Mouse (Mus musculus) spleen, postnatal 10 days (tissue): ENCODE measurements at regions not wholly inside any gene's neighbourhood (a gene's known extent, or its start where the extent isn't known, plus 50 kb on each side); places are given as distances from the start of the nearest gene placed in this dataset.

Experiments
- DNase-seq, 2 experiments: peaks; one replicate each; pipeline ENCODE4 v3.0.0; 2021 to 2022; ENCODE audit warnings: low spot score in 2 of 2

DNA sequence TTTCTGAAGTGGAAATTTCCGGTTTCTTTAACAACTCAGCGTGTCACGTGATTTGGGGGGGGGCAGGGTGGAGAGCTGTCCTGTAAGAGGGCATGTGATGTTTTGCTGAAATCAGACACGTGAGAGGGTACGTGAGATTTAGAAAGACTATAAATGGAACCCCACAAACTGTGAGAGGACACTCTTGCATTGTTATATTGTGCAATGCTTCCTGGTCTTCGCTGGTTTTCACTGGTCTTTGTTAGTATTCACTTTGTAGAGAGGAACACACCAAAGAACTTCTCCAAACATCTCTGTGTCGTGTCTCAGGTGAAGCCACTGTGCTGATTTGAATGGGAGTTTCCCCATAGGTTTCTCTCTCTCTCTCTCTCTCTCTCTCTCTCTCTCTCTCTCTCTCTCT, 163.2 kb upstream of the Jun start:
- DNase-seq = peak in 1 of 2 experiments; percentile 77

DNA sequence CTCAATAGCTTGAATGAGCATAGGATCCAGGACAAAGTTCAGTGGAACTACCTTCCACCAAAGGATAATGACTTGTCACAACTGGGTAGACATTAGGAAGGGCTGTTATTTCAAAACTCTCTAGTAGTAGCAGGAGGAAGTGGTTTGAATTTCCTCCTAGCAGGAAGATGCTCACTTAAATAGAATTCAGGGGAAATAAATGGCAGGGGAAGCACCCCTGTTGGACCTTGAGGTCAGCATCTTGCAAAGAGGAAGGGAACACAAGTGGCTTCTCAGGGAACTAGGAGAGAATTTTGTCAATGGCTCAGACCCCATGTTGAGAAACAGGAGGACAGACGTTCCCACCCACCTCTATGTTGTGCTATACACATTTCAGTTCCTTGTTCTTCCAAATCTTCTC, 178.4 kb upstream of the Jun start:
- DNase-seq = no peak

DNA sequence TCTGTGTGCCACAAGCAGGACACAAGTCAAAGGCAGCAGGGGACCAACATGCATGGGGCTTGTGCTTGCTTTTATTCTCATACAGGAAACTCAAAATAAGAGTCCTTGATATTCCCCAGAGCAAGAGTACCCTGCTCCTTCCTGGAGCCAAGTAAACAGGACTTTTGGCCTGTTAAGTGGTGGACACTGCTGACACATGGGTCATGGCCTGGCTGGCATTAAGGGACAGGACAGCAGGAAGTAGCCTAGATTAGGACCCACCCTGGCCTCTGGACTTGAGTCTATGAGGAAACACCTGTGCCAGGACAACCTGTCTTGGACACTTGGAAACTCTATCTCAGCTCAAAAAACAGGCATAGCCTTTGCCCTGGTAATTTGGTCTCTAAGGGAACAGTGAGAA, 181.0 kb upstream of the Jun start:
- DNase-seq = no peak

DNA sequence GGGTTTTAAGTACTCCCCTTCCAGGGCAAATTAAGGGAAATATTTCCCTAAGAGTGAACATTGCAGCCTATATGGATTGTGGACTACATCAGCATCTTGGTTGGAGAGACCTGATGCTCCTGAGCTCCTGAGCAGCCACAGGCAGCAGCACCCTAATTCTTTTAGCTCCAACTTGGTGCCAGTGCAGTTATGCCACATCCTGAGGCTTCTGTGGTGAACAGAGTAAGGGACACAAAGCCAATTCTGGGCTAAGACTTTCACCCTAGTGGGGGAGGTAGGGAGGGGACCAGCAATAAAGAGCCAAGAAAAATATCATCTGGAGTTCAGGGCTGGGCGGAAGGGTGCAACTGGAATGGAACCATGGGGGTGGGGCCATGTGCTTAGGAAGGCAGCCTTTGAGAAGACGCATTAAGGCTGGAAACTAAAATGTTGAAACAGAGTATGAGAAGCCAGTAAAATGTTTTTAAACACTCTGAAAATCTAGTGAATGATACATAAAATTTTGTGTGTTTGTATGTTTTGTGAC, 182.1 kb upstream of the Jun start:
- no peak for DNase-seq

DNA sequence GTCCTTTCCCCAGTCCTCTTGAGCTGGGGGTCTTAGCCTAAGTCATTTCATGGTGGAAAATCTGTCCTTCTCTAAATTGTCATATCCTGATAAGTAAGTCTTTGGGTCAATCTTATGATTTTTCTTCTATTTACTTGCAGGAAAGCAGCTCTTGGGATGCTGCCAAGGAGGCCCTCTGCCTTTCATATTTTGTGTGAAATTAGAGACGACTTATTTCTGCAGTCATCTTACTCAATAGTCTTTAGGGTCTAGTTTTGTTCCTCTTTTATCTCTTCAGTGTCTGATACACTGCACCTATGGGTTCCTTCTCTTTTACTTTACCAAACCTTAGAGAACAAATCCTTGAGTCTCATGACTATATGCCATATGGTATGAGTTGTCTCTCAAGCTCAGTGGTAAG, 196.0 kb upstream of the Jun start:
- DNase-seq = no peak

DNA sequence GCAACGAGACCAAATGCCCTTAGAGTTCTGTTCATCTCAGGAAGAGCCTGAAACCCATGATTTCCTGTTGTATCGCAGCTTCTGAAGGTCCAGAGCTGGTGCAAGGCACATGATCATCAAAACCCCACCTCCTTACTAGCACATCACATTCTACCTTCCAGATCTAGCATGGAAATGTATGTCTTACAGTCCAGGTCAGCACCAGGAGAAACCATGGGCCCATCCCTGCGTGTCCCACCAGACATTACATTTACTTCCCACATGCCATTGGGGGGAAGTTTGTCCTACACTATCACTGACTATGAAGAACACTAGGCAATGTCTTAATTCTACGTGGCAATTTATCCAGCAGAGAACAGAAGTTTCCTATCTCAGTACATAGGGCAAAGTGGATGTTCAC, 197.0 kb upstream of the Jun start:
- DNase-seq = no peak

DNA sequence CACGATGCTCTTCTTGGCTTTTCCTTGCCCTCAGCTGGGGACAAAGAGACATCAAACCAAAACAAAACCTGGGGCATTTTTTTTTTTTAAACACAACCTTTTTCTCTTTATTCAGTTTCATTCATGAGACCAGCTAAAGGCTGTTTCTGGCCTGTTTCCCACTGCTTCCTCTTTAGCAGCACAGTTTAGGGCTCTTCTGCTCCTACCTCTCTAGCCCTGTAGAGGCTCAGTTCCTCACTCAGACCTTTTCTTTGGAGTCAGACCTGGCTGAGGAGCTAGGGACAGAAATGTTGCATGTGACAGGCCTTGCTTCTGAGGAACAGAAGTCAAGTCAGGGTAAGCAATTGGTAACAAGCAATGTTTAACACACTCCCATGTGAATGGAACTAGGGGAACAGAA, 198.1 kb upstream of the Jun start:
- no peak for DNase-seq

DNA sequence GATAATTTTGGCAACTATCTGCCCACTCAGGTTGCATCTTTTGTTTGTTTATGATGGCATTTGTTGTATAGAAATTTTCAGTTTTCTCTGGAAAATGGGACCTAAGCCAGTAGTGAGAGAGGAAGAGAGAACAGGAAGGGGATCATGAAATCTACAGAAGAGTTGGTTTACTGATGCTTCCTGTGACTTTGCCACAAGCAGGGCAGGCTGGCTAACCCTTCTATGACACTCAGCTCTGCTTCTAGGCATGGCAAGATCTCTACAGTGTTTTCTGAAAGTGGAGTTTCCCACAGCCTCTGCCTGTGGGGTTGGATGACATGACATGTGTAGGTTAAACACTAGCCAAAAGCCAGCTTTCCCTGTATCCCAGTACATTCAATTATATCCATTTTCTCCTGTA, 217.7 kb upstream of the Jun start:
- DNase-seq = no peak

DNA sequence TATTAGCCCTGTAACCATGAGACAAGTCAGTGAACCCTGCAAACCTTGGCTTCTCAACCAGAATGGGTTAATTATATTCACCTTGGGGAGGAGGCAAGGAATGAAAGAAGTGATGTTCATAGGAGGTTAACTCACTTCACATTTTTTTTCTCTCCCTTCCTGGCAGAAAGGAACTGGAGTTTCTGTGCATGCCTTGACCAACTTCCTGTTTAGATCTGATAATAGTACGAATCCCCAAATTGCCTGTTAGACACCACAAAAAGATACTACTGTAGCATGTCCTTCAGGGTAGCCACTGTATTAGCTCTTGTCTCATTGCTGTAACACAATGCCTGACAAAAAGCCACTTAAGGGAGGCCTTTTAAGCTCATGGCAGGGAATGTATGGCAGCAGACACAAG, 218.4 kb upstream of the Jun start:
- no peak for DNase-seq

DNA sequence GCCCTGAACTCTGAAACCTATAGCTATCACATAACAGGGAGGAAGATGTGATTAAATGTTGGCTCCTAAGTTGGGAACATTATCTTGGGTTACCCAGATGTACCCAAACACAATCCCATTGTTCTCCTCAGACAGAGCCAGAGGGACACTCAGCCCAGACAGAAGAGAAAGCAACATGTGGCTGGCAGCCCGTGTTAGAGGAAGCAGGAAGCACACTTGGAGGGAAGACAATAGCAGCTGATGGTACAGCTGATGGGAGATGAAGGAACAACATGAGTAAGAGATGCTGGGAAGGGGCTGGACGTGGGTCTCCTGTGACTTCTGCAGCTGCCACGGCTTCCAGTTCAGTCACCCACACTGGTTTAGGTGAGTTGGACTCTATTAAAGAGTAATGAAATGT, 224.2 kb upstream of the Jun start:
- DNase-seq = no peak

DNA sequence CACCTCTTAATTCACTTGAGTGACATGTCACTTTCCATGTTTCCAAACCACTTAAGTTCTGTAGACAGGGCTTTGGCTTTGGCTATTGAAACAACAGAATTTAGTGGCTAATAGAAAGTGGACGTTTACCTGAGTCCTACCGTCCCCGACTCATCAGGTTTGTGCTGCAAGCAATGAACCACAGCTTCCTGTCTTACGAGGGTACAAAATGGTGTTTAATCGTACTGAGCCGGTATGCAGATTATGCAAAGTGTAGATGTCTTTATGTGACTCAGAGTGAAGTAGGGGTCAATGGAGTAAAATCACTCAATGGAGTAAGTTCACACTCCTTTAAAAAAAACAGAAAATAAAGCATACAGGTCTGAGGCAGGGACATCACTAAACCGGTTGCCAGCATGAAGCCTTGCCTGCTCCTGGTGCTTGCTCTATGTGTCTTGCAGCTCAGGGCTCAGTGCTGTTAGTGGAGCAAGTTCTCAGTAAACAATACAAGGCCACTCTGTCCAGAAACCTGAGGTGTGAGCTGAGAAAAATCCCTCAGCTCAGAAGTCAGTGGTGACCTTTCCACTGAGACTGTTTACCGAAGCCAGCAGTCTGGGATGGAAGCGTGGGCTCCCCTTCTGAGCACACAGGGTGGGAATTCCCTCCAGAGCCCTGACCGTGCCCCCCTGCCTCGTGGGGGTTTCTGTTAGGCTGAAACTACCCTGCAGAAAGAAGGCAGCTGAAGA, 226.1 kb upstream of the Jun start:
- no peak for DNase-seq

DNA sequence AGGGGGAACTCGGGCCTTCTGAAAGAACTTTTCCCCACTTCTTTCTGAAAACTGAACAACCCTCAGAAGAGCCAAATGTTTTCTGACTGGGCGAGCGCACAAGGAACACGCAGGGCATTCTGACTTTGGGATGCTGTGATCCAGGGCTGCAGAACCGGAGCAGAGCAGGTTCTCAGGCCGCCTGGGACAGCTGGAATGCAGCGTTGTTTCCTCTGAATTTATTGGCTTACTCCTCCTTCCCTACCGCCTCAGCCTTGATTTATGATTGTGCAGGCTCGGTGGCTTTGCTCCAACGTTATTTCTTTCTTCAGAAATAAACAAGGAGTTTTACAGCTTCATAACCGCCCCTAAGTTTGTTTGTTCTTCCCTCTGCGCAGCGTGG, 226.7 kb upstream of the Jun start:
- DNase-seq = no peak

DNA sequence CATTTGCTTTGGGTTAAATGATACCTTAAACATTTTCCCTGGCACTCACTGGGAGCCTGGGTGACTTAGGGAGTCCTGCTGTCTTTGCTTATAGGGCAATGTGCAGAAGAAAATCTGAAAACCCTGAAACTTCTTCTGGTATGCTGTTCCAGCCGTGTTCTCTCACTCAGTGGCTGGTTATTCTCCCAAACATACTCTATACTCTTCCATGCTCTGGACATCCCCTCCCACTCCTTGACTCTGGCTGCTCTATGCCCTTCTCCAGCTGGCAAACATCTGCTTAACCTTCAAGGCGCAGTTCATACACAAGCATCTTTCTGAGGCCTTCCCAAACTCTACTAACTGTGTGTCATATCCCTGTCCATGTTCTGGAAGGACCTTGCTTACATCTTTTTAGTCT, 227.2 kb upstream of the Jun start:
- no peak for DNase-seq

DNA sequence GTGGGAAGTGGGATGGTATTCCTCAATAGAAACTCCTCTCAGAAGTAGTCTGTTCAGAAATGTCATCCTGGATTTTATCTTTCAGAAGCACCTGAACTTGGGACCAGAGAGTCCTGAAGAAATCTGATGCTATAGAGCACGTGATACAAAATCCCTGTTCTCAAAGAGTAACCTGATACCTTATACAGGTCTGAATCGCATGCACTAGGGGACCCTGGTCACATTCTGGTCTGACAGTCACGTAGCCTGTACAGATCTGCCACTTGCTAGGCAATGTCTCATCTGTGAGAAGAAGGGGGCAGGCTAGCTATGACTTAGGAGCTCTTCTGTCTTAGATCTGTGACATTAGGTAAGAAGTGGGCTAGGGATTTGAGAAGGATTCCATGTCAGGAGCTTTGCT, 230.1 kb upstream of the Jun start:
- DNase-seq = no peak

DNA sequence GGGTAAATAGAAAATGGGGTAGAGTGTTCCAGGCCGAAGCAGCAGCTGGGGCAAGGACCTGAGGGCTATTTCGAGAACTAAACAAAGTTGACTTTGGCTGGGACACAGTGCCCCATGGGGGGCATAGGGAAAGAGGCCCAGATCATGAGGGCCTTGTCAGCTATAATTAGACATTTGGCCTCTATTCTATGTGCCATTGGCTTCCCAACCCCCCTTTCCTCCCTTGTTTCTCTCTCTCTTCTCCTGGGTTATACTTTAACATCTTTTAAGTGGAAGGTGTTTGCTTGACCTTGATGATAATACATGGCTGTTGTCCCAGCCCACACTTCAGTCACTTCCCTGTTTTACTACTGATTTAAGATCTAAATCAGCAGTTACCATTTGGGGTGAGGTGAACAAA, 231.8 kb upstream of the Jun start:
- no peak for DNase-seq

DNA sequence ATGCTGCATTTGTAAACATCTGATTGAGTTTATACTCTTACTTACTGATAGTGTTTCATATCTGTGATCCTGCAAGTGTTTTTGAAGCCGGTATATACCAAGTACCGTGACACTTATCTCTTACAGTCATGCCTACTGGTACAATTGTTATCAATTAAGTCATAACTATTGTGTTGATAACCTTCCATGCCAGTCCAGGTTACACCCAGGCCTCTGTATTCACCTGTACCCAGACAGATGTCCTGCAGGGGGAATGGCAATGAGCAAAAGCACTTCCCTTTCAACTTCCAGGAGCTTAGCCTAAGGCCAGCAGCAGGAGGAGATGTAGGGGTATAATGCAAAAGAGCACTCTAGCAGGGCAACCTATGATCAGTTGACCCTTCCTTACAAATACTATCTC, 232.2 kb upstream of the Jun start:
- no peak for DNase-seq

DNA sequence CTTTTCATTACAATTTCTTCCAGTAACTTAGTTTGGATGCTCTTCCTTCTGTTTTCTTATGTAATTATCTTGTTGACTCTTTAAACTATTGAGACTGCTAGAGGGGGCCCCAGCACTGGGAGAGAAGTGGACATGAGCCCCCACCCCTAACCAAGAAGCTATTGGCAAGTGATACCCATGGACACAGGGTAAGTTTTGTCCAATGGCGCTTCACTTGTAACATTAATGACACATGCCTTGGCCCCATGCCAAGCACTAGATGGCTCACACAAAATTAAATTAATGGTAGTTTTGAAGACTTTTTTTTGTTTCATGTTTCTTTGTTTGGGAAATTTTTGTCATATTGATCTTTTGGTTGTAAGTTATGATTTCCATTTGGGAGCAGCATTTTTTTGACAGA, 232.7 kb upstream of the Jun start:
- no peak for DNase-seq

DNA sequence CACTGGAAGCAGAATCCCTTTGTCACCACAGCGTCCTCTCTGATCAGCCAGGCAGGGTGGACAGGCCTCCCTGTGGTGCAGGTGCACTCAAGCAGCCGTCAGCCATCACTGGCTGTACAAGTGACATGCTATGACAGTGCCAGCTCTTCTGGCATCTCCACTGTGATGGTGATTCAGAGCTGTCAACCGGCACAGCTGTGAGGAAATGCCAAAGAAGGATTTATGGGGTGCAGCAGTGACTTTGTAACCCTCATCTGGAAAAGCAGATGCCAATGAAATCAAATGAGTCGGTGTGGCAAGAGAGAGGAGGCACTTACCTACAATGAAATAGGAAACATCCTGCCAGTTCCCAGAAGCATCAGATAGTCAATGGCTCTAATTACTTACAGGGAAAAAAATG, 238.3 kb upstream of the Jun start:
- no peak for DNase-seq

DNA sequence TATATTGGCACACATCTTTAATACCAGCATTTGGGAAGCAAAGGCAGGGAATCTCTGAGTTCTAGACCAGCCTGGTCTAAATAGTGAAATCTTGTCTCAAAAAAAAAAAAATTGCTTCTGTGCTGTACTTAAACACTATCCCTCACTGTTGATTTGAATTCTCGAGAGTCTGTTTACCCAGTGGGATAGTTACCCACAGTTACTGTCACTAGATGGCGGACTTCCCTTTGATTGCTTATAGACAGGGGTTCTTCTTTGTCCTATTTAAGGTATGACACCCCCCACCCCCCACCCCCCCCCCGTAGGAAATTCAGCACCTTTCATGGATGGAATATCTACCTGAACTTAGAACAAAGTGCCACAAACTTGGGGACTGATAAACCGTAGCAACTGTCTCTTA, 242.1 kb upstream of the Jun start:
- no peak for DNase-seq

DNA sequence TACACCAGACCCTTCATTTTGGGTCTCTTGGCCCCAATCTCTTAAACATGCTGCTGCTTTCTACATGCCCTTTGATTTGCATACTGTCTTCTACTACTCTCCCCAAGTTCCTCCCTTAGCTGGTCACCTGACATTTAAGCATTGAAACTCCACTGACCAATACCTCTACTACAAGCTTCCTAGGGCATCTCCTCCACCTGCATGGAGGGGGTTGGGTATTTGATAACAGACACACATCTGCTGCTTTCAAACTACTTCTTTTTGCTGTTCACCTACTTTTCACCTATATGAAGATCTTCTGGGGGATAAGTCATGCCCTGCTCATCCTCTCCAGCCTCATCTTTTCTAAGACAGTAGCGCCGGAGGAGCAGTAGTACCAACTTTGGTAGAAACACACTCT, 249.9 kb upstream of the Jun start:
- no peak for DNase-seq

DNA sequence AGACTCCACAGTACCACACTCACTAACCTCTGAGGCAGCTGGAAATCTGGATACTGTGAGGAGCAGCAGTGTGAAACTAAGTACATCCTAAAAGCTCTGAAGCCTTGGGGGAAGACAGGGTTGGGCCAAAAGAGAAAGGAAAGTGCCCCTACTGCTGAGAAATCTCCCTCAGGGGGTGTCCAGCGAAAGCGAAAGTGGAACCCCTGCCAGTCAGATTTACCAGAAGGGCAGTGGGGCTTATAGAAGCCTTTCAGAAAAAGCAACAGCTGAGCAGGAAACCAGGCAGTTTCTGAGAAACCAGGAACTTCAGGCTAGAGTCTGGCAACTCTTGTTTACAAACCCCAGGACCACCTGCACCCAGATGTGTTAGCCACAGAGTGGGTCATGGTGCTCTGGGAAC, 251.3 kb upstream of the Jun start:
- peak in 1 of 2 experiments; percentile 59 for DNase-seq

DNA sequence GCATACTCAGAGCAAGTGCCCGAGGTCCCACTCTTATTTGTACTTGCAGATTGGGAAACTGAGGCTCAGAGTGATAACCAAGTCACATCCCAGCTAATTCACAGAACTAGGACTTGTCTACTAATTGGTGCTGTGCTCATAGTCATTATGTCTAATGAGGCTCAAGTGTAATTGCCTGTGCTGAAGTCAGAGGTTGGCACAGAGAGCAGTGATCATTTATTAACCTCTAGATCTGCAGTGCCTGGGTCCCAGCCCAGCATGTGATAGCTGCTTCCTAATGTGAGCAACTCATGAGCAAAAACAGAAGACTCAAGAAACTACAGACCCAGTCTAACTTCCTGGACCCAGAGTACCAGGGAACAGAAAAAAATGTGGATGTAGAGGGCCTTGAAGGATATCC, 252.0 kb upstream of the Jun start:
- no peak for DNase-seq

DNA sequence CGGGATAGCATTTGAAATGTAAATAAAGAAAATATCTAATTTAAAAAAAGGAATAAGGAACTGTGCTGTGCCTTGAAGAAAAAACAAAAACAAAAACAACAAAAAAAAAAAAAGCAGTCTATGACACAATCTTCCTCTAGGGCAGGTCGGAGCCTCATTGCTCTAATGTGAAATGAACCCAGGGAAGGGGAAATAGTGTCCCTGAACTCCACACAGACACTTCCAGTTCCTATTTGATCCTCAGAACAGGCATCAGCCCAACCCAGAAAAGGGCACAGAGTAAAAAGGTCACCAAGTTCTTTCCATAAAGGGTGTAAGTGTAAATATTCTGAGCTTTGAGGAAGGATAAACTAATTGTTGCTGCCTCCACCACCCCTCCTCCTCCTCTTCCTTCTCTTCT, 250.2 kb upstream of the Fggy start:
- no peak for DNase-seq

DNA sequence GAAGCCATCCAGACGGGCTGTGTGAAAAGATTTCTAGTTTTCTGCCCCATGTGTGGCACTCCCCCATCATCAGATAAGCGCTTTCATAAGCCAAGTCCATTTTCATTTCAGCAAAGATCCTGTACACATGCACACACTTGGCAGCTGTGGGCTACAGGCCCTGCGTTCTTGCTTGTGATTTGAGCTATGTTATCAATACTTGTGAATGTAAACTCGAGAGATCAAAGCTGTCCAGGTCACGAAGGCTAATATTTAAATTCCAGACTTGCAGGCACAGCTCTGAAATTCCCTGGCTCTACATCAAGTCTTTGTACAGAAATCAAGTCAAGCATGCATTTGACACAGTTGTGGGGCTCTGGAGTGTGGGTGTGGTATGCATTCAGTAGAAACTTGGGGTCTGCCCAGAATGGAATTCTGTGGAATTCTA, 248.8 kb upstream of the Fggy start:
- no peak for DNase-seq
